Mouse (Mus musculus): ENCODE data around the gene Zfhx3. TPM values are rescaled to one million over a fixed set of nuclear protein-coding genes. Genes with fewer than 3 reads are reported as not detected.

Zfhx3 gene
- total and polyA plus RNA-seq, 2 experiments from 2014 or later: 14.9 to 15.3 TPM

DNA sequence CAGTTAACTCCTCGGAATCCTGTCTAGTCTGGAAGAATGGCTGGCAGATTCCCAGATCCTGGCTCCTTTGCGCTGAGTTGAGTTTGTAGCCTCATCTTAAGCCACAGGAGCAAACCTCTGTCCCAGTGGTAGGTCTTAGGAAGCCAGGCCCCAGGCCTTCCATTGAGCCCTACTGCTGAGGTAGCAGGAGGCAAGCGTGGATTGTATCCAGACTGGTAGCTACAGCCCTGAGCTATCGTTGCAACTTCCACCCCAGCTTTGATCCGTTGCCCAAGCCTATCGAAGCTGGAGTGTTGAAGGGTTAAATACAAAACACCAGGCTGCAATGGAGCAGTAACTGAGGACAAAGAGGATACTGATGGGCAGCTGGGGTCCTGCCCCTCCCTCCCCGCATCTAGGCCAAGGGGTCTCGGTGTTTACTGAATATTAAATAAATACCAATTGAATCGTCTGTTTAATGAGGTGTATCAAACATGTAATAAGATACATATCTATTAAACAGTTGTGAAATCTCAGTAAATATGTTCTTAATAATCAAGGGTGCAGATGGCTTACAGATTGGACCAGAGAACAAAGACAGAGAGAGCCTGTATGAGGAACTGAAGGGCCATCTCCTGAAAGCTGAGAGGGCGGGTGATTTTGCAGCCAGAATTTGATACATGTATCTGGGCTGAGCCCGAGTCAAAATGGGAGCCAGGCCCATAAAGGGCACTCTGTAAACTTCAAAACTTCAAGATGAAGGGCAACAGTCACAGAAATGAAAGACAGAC lies 611.5 kb downstream of the Zfhx3 start:
- 50% methylated on average over 11 of the region's 11 CpGs for WGBS
- Histone ChIP-seq H3K4me1 (ENCODE audit: insufficient read depth, low read length) (no peaks in the 10 kb centered on the region), H3K9ac (replicated peaks; ENCODE audit: low read length) (no peak overlapping the region), H3K27ac (no peak overlapping the region), H3K4me2 (ENCODE audit: low read depth, low read length) (no peak overlapping the region), H3K9me3 (ENCODE audit: low read length) (no peaks in the 10 kb centered on the region), H3K4me3 (ENCODE audit: low read length) (no peak overlapping the region), H3K36me3 (ENCODE audit: insufficient read depth, low read length) (no peaks in the 10 kb centered on the region), H3K27me3 (ENCODE audit: insufficient read depth, low read length) (no peaks in the 10 kb centered on the region)
- no peak for DNase-seq (ENCODE audit: low spot score)
- no peak for ATAC-seq
- TF ChIP-seq CTCF (IDR thresholded peaks at IDR 0.05; ENCODE audit: low read depth): no peak

GRCm38 (mm10) chr8:108554578-108555245 lies 612.3 kb downstream of the Zfhx3 start:
- Histone ChIP-seq H3K9ac (replicated peaks; ENCODE audit: low read length) (no peak overlapping the region), H3K9me3 (ENCODE audit: low read length) (no peaks in the 10 kb centered on the region), H3K27ac (no peak overlapping the region), H3K36me3 (ENCODE audit: insufficient read depth, low read length) (no peaks in the 10 kb centered on the region), H3K4me1 (ENCODE audit: insufficient read depth, low read length) (no peaks in the 10 kb centered on the region), H3K4me2 (ENCODE audit: low read depth, low read length) (no peak overlapping the region), H3K4me3 (ENCODE audit: low read length) (no peak overlapping the region), H3K27me3 (ENCODE audit: insufficient read depth, low read length) (no peaks in the 10 kb centered on the region)
- no peak for TF ChIP-seq CTCF (IDR thresholded peaks at IDR 0.05; ENCODE audit: low read depth)
- DNase-seq (ENCODE audit: low spot score) (no peak), ATAC-seq (no peak)
- 82% methylated on average over 12 of the region's 12 CpGs for WGBS

DNA sequence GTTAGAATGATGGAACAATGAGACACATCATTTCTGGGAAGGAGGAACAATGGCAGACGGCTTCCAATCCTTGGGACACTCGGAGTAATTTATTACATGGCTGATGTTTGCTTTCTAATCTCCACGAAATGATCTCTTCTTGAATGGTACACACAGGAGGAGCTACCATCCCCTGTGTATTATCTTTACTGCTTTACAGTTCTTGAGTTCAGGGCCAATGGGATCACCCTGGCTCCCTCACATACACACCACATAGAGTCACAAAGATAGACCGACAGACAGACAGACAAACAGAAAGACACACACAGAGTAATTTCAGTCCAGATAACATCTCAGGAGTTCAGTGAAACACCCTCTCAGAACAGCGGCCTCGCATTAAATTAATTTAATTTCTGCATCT lies 621.0 kb downstream of the Zfhx3 start:
- no peaks in the 10 kb centered on the region for H3K4me1 ChIP-seq (ENCODE audit: insufficient read depth, low read length)
- no peak for TF ChIP-seq CTCF (IDR thresholded peaks at IDR 0.05; ENCODE audit: low read depth)

DNA sequence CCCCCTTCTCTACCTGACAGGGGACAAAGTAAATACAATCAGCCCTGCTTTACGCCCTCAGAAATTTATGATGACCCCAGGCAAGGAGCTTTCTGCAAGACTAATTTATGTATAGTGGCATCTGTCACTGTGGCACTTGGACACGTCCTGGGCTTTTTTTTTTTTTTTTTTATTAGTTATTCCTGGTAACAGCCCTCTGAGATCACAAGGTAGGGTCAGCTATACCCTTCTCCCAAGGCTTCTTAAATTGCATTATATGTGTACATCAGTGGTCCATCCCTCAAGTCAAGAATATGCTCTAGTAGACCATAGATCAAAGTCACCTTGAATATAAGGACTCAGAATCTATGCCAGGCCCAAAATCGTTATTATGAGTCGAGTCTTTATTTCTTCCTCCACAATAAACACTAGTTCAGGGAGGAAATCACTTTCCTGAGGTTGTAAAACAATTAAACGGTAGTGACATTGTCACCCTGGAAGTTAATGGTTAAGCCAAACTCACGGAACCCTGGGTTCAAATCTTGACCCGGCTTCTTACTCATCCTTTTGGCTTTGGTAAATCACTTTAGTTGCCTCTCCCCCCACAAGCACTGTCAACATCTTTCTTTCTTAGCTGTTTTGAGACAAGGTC lies 621.6 kb downstream of the Zfhx3 start:
- ATAC-seq (no peak), DNase-seq (ENCODE audit: low spot score) (no peak)
- H3K4me3 ChIP-seq (ENCODE audit: low read length): no peak overlapping the region
- WGBS: 79% methylated on average over 7 of the region's 7 CpGs
- no peak overlapping the region for H3K27ac ChIP-seq
- no peak overlapping the region for H3K9ac ChIP-seq (replicated peaks; ENCODE audit: low read length)
- H3K36me3 ChIP-seq (ENCODE audit: insufficient read depth, low read length): no peaks in the 10 kb centered on the region
- H3K27me3 ChIP-seq (ENCODE audit: insufficient read depth, low read length): no peaks in the 10 kb centered on the region
- no peaks in the 10 kb centered on the region for H3K4me1 ChIP-seq (ENCODE audit: insufficient read depth, low read length)
- no peaks in the 10 kb centered on the region for H3K9me3 ChIP-seq (ENCODE audit: low read length)
- TF ChIP-seq CTCF (IDR thresholded peaks at IDR 0.05; ENCODE audit: low read depth): no peak
- no peak overlapping the region for H3K4me2 ChIP-seq (ENCODE audit: low read depth, low read length)

More for the DNA sequence above, 621.0 kb downstream of the Zfhx3 start:
- no peak overlapping the region for H3K27ac ChIP-seq
- H3K27me3 ChIP-seq (ENCODE audit: insufficient read depth, low read length): no peaks in the 10 kb centered on the region
- 62% methylated on average over 6 of the region's 6 CpGs for WGBS
- H3K36me3 ChIP-seq (ENCODE audit: insufficient read depth, low read length): no peaks in the 10 kb centered on the region
- DNase-seq (ENCODE audit: low spot score) (no peak), ATAC-seq (no peak)
- no peak overlapping the region for H3K9ac ChIP-seq (replicated peaks; ENCODE audit: low read length)
- H3K4me3 ChIP-seq (ENCODE audit: low read length): no peak overlapping the region
- no peak overlapping the region for H3K4me2 ChIP-seq (ENCODE audit: low read depth, low read length)
- H3K9me3 ChIP-seq (ENCODE audit: low read length): no peaks in the 10 kb centered on the region

DNA sequence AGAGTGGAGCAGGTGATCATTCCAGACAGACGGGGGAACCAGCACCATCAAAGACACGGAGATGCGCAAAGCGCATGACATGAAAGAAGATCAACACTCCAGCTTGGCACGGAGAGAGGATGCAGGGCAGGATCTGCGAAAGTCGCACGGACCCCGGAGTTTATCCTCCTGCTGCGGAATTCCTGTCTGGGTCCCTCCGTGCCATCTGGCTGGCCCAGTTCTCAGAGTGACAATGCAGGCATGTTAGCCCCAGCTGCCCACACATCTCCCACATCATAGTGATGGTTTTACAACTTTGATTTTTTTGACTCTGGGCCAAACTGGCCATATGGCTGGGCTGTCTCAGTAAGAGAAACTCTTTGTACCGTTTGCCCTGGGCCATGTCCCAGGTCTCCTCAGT lies 623.6 kb downstream of the Zfhx3 start:
- H3K36me3 ChIP-seq (ENCODE audit: insufficient read depth, low read length): no peaks in the 10 kb centered on the region
- H3K4me1 ChIP-seq (ENCODE audit: insufficient read depth, low read length): no peaks in the 10 kb centered on the region
- DNase-seq (ENCODE audit: low spot score) (peak; percentile 68), ATAC-seq (peak; percentile 29; the same call in 1 of the 2 replicates)
- H3K27me3 ChIP-seq (ENCODE audit: insufficient read depth, low read length): no peaks in the 10 kb centered on the region
- no peak for TF ChIP-seq CTCF (IDR thresholded peaks at IDR 0.05; ENCODE audit: low read depth)
- H3K4me2 ChIP-seq (ENCODE audit: low read depth, low read length): peak overlapping the region; percentile 29
- no peak overlapping the region for H3K4me3 ChIP-seq (ENCODE audit: low read length)
- no peaks in the 10 kb centered on the region for H3K9me3 ChIP-seq (ENCODE audit: low read length)
- WGBS: 51% methylated on average over 12 of the region's 12 CpGs
- H3K27ac ChIP-seq: no peak overlapping the region
- no peak overlapping the region for H3K9ac ChIP-seq (replicated peaks; ENCODE audit: low read length)

GRCm38 (mm10) chr8:108573295-108574017 lies 631.0 kb downstream of the Zfhx3 start:
- no peaks in the 10 kb centered on the region for H3K36me3 ChIP-seq (ENCODE audit: insufficient read depth, low read length)
- TF ChIP-seq CTCF (IDR thresholded peaks at IDR 0.05; ENCODE audit: low read depth): no peak
- no peak overlapping the region for H3K9ac ChIP-seq (replicated peaks; ENCODE audit: low read length)
- WGBS: 93% methylated on average over 5 of the region's 5 CpGs
- H3K27ac ChIP-seq: no peak overlapping the region
- ATAC-seq: no peak
- no peaks in the 10 kb centered on the region for H3K4me1 ChIP-seq (ENCODE audit: insufficient read depth, low read length)
- no peak overlapping the region for H3K4me3 ChIP-seq (ENCODE audit: low read length)
- H3K27me3 ChIP-seq (ENCODE audit: insufficient read depth, low read length): 0 out of 2 replicates have a peak, but pooled peaks cover 6% of the 10 kb centered on the region
- DNase-seq (ENCODE audit: low spot score): no peak
- H3K4me2 ChIP-seq (ENCODE audit: low read depth, low read length): no peak overlapping the region
- no peaks in the 10 kb centered on the region for H3K9me3 ChIP-seq (ENCODE audit: low read length)

All from hindbrain, postnatal 0 days (tissue).